Mouse (Mus musculus): Measurements from ENCODE around the gene Camk2g. TPM values are rescaled to one million over a fixed set of nuclear protein-coding genes. Genes with fewer than 3 reads are reported as not detected.
A peak's percentile ranks its signal among the peaks of the same experiment; 100 is the strongest.

Camk2g gene
- polyA plus RNA-seq, 1 experiment from 2014 or later = 39.5 TPM

DNA sequence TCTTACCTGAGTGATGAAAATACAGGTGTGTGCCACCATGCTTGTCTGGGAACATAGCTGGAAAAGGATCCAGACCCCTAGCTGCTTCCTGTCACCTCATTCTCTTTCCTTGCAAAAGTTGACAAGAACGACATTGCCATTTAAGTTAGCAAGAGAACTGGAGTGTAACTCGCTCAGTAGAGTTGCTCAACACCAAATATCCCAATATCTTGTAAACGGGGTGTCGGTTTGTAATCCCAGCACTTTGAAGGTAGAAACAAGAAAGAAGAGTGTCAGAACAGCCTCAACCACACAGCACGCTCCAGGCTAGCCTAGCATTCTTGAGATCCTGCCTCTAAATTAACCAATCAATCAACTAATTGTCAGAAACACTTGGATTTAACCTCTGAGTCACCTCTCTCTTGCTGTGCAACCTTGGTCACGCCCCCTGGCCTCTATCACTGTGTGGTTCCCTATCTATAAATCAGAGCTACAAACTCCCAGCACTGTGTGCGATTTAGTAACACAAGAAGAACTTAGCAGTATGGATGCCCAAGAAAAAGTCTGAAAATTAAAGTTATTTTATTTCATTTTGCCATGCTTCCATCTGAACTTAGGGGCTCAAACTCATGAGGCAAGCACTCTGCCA, 18.0 kb upstream of the Camk2g start:
- H3K4me2 ChIP-seq = no peak overlapping the region
- no peak overlapping the region for H3K4me3 ChIP-seq (ENCODE audit: low read depth, low read length)
- no peak overlapping the region for H3K9ac ChIP-seq (ENCODE audit: low read length)
- no peaks in the 10 kb centered on the region for H3K36me3 ChIP-seq (ENCODE audit: control insufficient read depth, insufficient read depth, low read length)
- no peaks in the 10 kb centered on the region for H3K27me3 ChIP-seq (ENCODE audit: control insufficient read depth, insufficient read depth, low read length)
- no peak overlapping the region for H3K27ac ChIP-seq (ENCODE audit: low read depth, low read length)
- ATAC-seq (ENCODE audit: low FRiP score) = no peak
- no peaks in the 10 kb centered on the region for H3K9me3 ChIP-seq (ENCODE audit: control insufficient read depth, low read length)
- DNase-seq (ENCODE audit: low spot score, missing footprints) = peak; percentile 44
- no peaks in the 10 kb centered on the region for H3K4me1 ChIP-seq (ENCODE audit: control insufficient read depth, insufficient read depth, low read length)
- 89% methylated on average over 7 of the region's 7 CpGs for WGBS

DNA sequence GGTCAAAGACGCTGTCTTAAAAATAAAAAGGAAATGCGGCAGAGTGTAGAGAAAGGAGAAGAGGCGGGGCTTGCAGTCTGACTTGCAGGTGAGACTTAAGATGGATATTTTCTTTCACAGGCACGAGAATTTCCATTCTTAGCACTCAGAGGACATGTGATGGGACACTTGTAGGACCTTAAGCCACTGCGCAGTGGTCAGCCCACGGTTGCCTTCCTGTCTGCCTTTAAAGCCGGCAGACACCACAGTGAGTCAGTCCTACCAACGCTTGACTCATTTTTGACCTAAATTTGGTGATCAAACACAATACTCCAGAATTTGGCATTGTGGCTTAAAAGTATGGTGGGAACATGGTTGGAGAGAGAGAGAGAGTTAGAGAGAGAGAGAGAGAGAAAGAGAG, 17.3 kb upstream of the Camk2g start:
- DNase-seq (ENCODE audit: low spot score, missing footprints) (no peak), ATAC-seq (ENCODE audit: low FRiP score) (no peak)
- Histone ChIP-seq H3K4me3 (ENCODE audit: low read depth, low read length) (no peak overlapping the region), H3K27me3 (ENCODE audit: control insufficient read depth, insufficient read depth, low read length) (no peaks in the 10 kb centered on the region), H3K9me3 (ENCODE audit: control insufficient read depth, low read length) (no peaks in the 10 kb centered on the region), H3K4me1 (ENCODE audit: control insufficient read depth, insufficient read depth, low read length) (no peaks in the 10 kb centered on the region), H3K27ac (ENCODE audit: low read depth, low read length) (no peak overlapping the region), H3K4me2 (no peak overlapping the region), H3K36me3 (ENCODE audit: control insufficient read depth, insufficient read depth, low read length) (no peaks in the 10 kb centered on the region), H3K9ac (ENCODE audit: low read length) (no peak overlapping the region)
- 89% methylated on average over 8 of the region's 8 CpGs for WGBS

DNA sequence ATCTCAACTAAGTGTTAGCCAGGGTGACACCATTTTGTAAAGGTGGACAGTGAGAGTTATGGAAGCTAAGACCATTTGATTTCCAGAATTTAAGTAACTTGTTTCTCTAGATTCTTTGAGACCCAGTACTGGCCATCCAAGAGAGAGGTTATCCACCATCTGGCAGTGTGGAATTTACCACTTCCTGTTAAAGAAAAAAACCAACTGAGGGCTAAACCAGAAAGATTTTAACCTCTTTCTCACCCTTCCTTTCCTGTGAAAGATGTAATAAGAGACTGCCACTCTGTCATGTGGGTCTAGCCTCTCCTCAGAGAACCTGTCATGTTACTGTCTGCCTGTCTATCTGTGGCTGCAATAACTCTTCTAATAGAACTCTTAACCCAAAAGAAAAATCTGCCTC, 15.9 kb upstream of the Camk2g start:
- Histone ChIP-seq H3K27ac (ENCODE audit: low read depth, low read length) (no peak overlapping the region), H3K36me3 (ENCODE audit: control insufficient read depth, insufficient read depth, low read length) (no peaks in the 10 kb centered on the region), H3K4me2 (no peak overlapping the region), H3K4me1 (ENCODE audit: control insufficient read depth, insufficient read depth, low read length) (no peaks in the 10 kb centered on the region), H3K27me3 (ENCODE audit: control insufficient read depth, insufficient read depth, low read length) (no peaks in the 10 kb centered on the region), H3K4me3 (ENCODE audit: low read depth, low read length) (no peak overlapping the region), H3K9ac (ENCODE audit: low read length) (no peak overlapping the region), H3K9me3 (ENCODE audit: control insufficient read depth, low read length) (no peaks in the 10 kb centered on the region)
- no peak for ATAC-seq (ENCODE audit: low FRiP score)
- peak; percentile 28 for DNase-seq (ENCODE audit: low spot score, missing footprints)

DNA sequence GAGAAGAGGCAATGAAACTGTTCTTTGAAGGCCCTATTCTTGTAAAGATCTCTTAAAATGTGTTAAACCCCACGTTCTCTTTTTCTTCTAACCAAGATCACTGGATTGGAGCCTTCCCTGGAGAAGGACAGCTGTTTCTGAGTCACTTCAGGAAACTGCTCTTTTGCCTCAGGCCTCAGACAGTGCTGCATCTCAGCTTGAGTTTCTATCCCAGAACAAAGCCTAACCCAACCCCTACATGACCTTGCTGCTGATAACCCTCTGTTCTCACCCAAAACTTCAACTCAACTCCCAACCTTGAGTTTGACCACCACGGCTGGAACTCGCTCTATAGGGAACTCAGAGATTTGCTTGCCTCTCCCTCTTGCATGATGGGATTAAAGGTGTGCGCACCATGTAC, 15.5 kb upstream of the Camk2g start:
- DNase-seq (ENCODE audit: low spot score, missing footprints) (no peak), ATAC-seq (ENCODE audit: low FRiP score) (no peak)
- 88% methylated on average over 4 of the region's 4 CpGs for WGBS
- Histone ChIP-seq H3K4me1 (ENCODE audit: control insufficient read depth, insufficient read depth, low read length) (no peaks in the 10 kb centered on the region), H3K4me3 (ENCODE audit: low read depth, low read length) (no peak overlapping the region), H3K36me3 (ENCODE audit: control insufficient read depth, insufficient read depth, low read length) (no peaks in the 10 kb centered on the region), H3K27ac (ENCODE audit: low read depth, low read length) (no peak overlapping the region), H3K9me3 (ENCODE audit: control insufficient read depth, low read length) (no peaks in the 10 kb centered on the region), H3K9ac (ENCODE audit: low read length) (no peak overlapping the region), H3K27me3 (ENCODE audit: control insufficient read depth, insufficient read depth, low read length) (no peaks in the 10 kb centered on the region), H3K4me2 (no peak overlapping the region)

DNA sequence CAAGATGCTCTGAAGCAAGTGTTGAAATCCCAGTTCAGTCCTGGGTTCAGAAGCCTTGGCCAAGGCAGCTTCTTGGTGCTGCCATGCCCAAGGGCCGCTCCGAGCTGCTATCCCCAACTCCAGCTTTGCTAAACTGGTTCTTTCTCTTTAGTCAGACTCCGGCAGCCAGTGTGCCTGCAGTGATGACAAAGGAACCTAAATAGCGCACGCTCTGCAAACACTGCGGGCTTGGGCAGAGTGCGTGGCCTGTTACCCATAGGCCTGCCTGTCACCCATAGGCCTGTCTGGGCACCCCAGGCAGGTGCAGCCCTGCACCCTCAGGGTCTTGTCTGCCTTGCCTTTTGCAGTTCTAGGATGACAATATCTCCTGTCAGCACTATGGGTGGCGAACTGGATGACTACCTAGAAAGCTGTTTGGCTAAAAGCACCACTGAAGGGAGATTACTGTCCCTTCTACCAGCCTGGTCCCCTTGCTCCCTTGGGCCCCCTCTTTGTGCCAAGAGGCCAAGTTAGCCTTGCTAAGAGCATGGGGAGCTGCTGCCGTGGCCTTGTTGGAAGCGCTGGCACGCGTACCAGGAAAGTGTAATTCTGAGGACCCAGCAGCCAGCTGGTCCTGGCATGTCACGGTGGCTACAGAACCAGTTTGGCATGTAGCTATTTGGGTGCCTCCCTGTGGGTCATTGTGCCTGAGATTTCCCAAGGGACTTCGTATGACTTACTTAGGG, 12.4 kb upstream of the Camk2g start:
- no peak overlapping the region for H3K4me3 ChIP-seq (ENCODE audit: low read depth, low read length)
- no peak overlapping the region for H3K9ac ChIP-seq (ENCODE audit: low read length)
- no peak for ATAC-seq (ENCODE audit: low FRiP score)
- no peaks in the 10 kb centered on the region for H3K9me3 ChIP-seq (ENCODE audit: control insufficient read depth, low read length)
- H3K36me3 ChIP-seq (ENCODE audit: control insufficient read depth, insufficient read depth, low read length) = no peaks in the 10 kb centered on the region
- H3K27ac ChIP-seq (ENCODE audit: low read depth, low read length) = no peak overlapping the region
- WGBS = 87% methylated on average over 14 of the region's 14 CpGs
- no peaks in the 10 kb centered on the region for H3K4me1 ChIP-seq (ENCODE audit: control insufficient read depth, insufficient read depth, low read length)
- H3K4me2 ChIP-seq = no peak overlapping the region
- no peak for DNase-seq (ENCODE audit: low spot score, missing footprints)
- no peaks in the 10 kb centered on the region for H3K27me3 ChIP-seq (ENCODE audit: control insufficient read depth, insufficient read depth, low read length)

DNA sequence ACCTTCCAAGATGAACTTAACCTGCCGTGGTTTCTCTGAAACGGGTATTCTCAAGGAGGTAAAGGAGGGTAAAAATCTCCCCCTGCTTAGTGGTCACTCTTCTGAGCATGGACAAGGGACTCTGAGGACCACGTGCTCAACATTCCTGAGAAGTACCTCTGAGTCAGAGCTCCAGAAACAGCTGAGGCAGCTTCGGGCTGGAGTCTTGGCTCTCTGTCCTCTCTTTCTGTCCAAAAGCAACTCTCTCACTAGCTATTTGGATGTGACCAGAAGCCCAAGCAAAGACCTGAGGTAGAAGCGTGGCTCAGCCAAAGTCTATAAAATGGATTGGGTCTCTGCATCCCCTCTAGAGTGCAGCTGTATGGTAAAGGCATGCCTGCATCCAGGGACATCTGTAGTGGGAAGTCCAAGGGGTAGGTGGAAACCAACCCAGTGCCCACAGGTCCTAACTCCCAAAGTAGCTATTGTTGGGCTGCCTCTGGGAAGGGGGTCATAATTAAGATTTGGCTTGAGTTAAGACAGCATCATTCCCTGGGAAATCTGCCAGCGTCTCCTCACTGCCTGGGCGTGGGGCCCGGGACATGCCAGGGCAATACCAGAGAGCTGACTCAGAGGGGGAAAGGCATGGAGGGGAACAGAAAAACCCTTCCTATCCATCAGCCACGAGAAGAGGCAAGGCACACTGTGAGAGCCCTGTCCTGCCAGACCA, 11.2 kb upstream of the Camk2g start:
- ATAC-seq (ENCODE audit: low FRiP score) = no peak
- Histone ChIP-seq H3K27me3 (ENCODE audit: control insufficient read depth, insufficient read depth, low read length) (no peaks in the 10 kb centered on the region), H3K4me2 (no peak overlapping the region), H3K9me3 (ENCODE audit: control insufficient read depth, low read length) (no peaks in the 10 kb centered on the region), H3K4me3 (ENCODE audit: low read depth, low read length) (no peak overlapping the region), H3K4me1 (ENCODE audit: control insufficient read depth, insufficient read depth, low read length) (no peaks in the 10 kb centered on the region), H3K27ac (ENCODE audit: low read depth, low read length) (no peak overlapping the region), H3K9ac (ENCODE audit: low read length) (no peak overlapping the region), H3K36me3 (ENCODE audit: control insufficient read depth, insufficient read depth, low read length) (no peaks in the 10 kb centered on the region)
- 85% methylated on average over 9 of the region's 9 CpGs for WGBS
- no peak for DNase-seq (ENCODE audit: low spot score, missing footprints)

DNA sequence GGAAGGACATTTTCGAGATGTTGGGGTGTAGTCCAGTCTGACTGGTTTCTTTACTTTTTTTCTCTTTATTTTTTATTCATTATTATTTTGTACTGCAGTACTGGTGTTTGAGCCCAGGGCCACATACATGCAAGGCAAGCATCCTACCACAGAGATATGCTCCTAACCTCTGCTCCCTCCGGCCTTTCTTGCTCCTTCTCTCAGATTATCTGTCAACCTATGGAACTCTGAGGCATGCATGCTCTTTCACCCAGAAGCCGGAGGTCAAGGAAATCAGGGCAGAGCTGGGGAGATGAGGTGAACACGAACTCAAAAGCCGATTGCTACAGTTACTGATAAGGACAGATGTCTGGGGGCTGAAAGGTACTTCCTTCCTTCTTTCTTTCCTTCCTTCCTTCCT, 10.6 kb upstream of the Camk2g start:
- Histone ChIP-seq H3K4me2 (no peak overlapping the region), H3K9me3 (ENCODE audit: control insufficient read depth, low read length) (no peaks in the 10 kb centered on the region), H3K27ac (ENCODE audit: low read depth, low read length) (no peak overlapping the region), H3K4me1 (ENCODE audit: control insufficient read depth, insufficient read depth, low read length) (no peaks in the 10 kb centered on the region), H3K4me3 (ENCODE audit: low read depth, low read length) (no peak overlapping the region), H3K36me3 (ENCODE audit: control insufficient read depth, insufficient read depth, low read length) (no peaks in the 10 kb centered on the region), H3K9ac (ENCODE audit: low read length) (no peak overlapping the region), H3K27me3 (ENCODE audit: control insufficient read depth, insufficient read depth, low read length) (no peaks in the 10 kb centered on the region)
- ATAC-seq (ENCODE audit: low FRiP score) (no peak), DNase-seq (ENCODE audit: low spot score, missing footprints) (no peak)
- 74% methylated on average over 5 of the region's 5 CpGs for WGBS

DNA sequence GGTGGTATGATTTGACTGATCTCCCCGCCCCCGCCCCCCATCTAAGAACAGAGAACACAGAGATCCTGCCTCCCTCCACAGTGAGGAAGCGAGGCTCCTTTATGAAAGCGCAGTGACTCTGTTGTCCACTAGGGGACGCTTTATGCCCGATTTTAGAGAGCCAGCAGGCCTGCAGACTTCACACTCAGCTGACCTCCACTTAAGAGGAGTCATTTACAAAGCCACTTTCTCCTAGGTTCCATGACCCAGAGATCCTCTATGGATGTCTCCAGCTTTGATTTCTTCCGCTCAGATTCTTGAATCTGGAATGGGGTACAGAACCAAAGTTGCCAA, 9.7 kb upstream of the Camk2g start:
- Histone ChIP-seq H3K27me3 (ENCODE audit: control insufficient read depth, insufficient read depth, low read length) (no peaks in the 10 kb centered on the region), H3K9ac (ENCODE audit: low read length) (no peak overlapping the region), H3K27ac (ENCODE audit: low read depth, low read length) (no peak overlapping the region), H3K36me3 (ENCODE audit: control insufficient read depth, insufficient read depth, low read length) (no peaks in the 10 kb centered on the region), H3K4me1 (ENCODE audit: control insufficient read depth, insufficient read depth, low read length) (no peaks in the 10 kb centered on the region), H3K4me3 (ENCODE audit: low read depth, low read length) (no peak overlapping the region), H3K4me2 (no peak overlapping the region), H3K9me3 (ENCODE audit: control insufficient read depth, low read length) (no peaks in the 10 kb centered on the region)
- peak; percentile 99 for DNase-seq (ENCODE audit: low spot score, missing footprints)
- WGBS = 4% methylated on average over 7 of the region's 7 CpGs
- ATAC-seq (ENCODE audit: low FRiP score) = peak; percentile 52

DNA sequence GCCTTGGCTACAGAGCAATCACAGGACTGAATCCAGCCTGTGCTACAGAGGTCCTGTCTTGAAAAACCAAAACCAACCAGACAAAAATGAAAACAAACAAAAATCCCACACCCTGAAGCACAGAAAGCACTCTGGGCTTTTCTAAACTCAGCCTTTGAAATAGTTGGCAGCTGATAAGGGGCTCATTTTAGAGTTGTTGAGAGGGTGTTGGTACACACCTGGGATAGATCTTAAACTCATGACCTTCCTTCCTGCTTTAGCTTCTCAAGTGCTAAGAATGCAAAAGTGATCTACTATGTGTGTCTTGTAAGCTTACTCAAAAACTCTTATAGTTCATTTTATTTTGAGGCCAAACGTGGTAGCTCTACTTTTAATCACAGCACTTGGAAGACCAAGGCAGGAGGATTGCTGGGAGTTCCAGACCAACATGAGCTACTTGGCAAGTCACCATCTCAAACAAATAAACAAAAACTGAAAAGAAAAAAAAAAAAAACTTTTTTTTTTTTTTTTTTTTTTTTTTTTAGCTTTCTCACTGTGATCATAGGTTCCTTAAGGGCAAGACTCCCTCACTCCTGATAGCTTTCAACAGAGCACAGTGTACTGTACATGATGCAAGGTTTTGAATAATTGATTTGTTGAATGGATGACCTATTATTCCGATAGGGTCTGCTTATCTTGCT, 9.2 kb upstream of the Camk2g start:
- Histone ChIP-seq H3K4me1 (ENCODE audit: control insufficient read depth, insufficient read depth, low read length) (no peaks in the 10 kb centered on the region), H3K36me3 (ENCODE audit: control insufficient read depth, insufficient read depth, low read length) (no peaks in the 10 kb centered on the region), H3K27me3 (ENCODE audit: control insufficient read depth, insufficient read depth, low read length) (no peaks in the 10 kb centered on the region), H3K9me3 (ENCODE audit: control insufficient read depth, low read length) (no peaks in the 10 kb centered on the region), H3K9ac (ENCODE audit: low read length) (no peak overlapping the region), H3K4me2 (no peak overlapping the region), H3K4me3 (ENCODE audit: low read depth, low read length) (no peak overlapping the region), H3K27ac (ENCODE audit: low read depth, low read length) (no peak overlapping the region)
- 37% methylated on average over 2 of the region's 2 CpGs for WGBS
- DNase-seq (ENCODE audit: low spot score, missing footprints) = no peak
- ATAC-seq (ENCODE audit: low FRiP score) = peak; percentile 30; the same call in 1 of the 2 replicates
